Mouse (Mus musculus) lung, embryonic 15.5 days (tissue): ENCODE results near the gene Bok. TPM values are rescaled to one million over a fixed set of nuclear protein-coding genes. Genes with fewer than 3 reads are reported as not detected.
A peak's percentile ranks its signal among the peaks of the same experiment; 100 is the strongest.

ENCODE experiments used
- ATAC-seq: fragments of 200-750 bp; cut with Nextera tagmentation; 2 replicates; pipeline ENCODE4 v1.8.0; 2017; ENCODE audit warnings: moderate number of reproducible peaks, borderline replicate concordance; ENCODE audit not compliant: low FRiP score, low TSS enrichment; ENCODE audit errors: extremely low read depth
- H3K27ac ChIP-seq: fragments of 300-500 bp; sonication (generic); 2 replicates; pipeline ENCODE4 v1.5.1; 2015; ENCODE audit warnings: moderate library complexity, mild to moderate bottlenecking, inconsistent platforms
- H3K27me3 ChIP-seq: fragments of 300-500 bp; sonication (generic); 2 replicates; pipeline ENCODE4 v1.6.1; 2015; ENCODE audit warnings: inconsistent platforms
- H3K36me3 ChIP-seq: fragments of 300-500 bp; sonication (generic); 2 replicates; pipeline ENCODE4 v1.6.1; 2015; ENCODE audit warnings: inconsistent platforms
- H3K4me1 ChIP-seq: fragments of 300-500 bp; sonication (generic); 2 replicates; pipeline ENCODE4 v1.6.1; 2015; ENCODE audit warnings: inconsistent platforms
- H3K4me2 ChIP-seq: fragments of 300-500 bp; sonication (generic); 2 replicates; pipeline ENCODE4 v1.6.1; 2015; ENCODE audit warnings: inconsistent platforms, mild to moderate bottlenecking, moderate library complexity
- H3K4me3 ChIP-seq: fragments of 300-500 bp; sonication (generic); 2 replicates; pipeline ENCODE4 v1.5.1; 2015; ENCODE audit warnings: mild to moderate bottlenecking, inconsistent platforms
- H3K9ac ChIP-seq: fragments of 300-500 bp; sonication (generic); 2 replicates; pipeline ENCODE4 v1.6.1; 2015; ENCODE audit warnings: inconsistent platforms
- H3K9me3 ChIP-seq: fragments of 300-500 bp; sonication (generic); 2 replicates; pipeline ENCODE4 v1.6.1; 2016; ENCODE audit warnings: inconsistent platforms
- WGBS: fragments of 180-500 bp; shearing (Covaris S2); methylation state at CpG from one replicate; pipeline ENCODE4 v1.1.7; 2015; 5-methylcytosine and 5-hydroxymethylcytosine counted together
- polyA plus RNA-seq: library from polyadenylated mRNA; unstranded; fragments of >200 nt; fragmentation: Nextera tagmentation; extraction: Ambion mirVana; gene quantifications from 2 replicates; pipeline ENCODE4 v1.2.1, GENCODE M21; 2015

Bok gene
- polyA plus RNA-seq, 1 experiment from 2014 or later, result 87.3 TPM

GRCm38 (mm10) chr1:93724623-93725022 is 39.2 kb downstream of the Bok start:
- Histone ChIP-seq H3K4me3 (no peak overlapping the region), H3K27ac (no peak overlapping the region), H3K27me3 (no peaks in the 10 kb centered on the region), H3K4me1 (no peaks in the 10 kb centered on the region), H3K4me2 (no peak overlapping the region), H3K9ac (no peak overlapping the region), H3K36me3 (peaks cover 21% of the 10 kb centered on the region; the same call in 1 of the 2 replicates), H3K9me3 (no peaks in the 10 kb centered on the region)
- no peak for ATAC-seq
- WGBS, result 82% methylated on average over 3 of the region's 3 CpGs

- Histone ChIP-seq H3K4me3 (no peak overlapping the region), H3K27ac (no peak overlapping the region), H3K4me1 (no peaks in the 10 kb centered on the region), H3K4me2 (no peak overlapping the region), H3K9me3 (no peaks in the 10 kb centered on the region), H3K9ac (no peak overlapping the region), H3K36me3 (peaks cover 21% of the 10 kb centered on the region; the same call in 1 of the 2 replicates), H3K27me3 (no peaks in the 10 kb centered on the region)
- no peak for ATAC-seq
- WGBS, result 91% methylated on average over 5 of the region's 5 CpGs
These were observed 40.2 kb downstream of the Bok start for GRCm38 (mm10) chr1:93725665-93726064.

GRCm38 (mm10) chr1:93726116-93726515 is 40.7 kb downstream of the Bok start:
- H3K36me3 ChIP-seq, result peaks cover 19% of the 10 kb centered on the region; the same call in 1 of the 2 replicates
- 76% methylated on average over 3 of the region's 3 CpGs for WGBS

GRCm38 (mm10) chr1:93726974-93727373 is 41.5 kb downstream of the Bok start:
- Histone ChIP-seq H3K4me1 (no peaks in the 10 kb centered on the region), H3K4me3 (no peak overlapping the region), H3K27ac (no peak overlapping the region), H3K9ac (no peak overlapping the region), H3K36me3 (peaks cover 17% of the 10 kb centered on the region; the same call in 1 of the 2 replicates), H3K4me2 (no peak overlapping the region), H3K9me3 (no peaks in the 10 kb centered on the region), H3K27me3 (no peaks in the 10 kb centered on the region)
- 47% methylated on average over 3 of the region's 3 CpGs for WGBS
- ATAC-seq, result peak; percentile 82; the same call in 1 of the 2 replicates

More at GRCm38 (mm10) chr1:93726116-93726515, 40.7 kb downstream of the Bok start:
- no peaks in the 10 kb centered on the region for H3K4me1 ChIP-seq
- no peaks in the 10 kb centered on the region for H3K9me3 ChIP-seq
- no peaks in the 10 kb centered on the region for H3K27me3 ChIP-seq
- no peak overlapping the region for H3K4me3 ChIP-seq
- ATAC-seq, result no peak
- no peak overlapping the region for H3K27ac ChIP-seq
- H3K9ac ChIP-seq, result no peak overlapping the region
- H3K4me2 ChIP-seq, result no peak overlapping the region

GRCm38 (mm10) chr1:93731103-93731502 is 45.6 kb downstream of the Bok start:
- H3K4me2 ChIP-seq, result no peak overlapping the region
- no peaks in the 10 kb centered on the region for H3K27me3 ChIP-seq
- ATAC-seq, result no peak
- WGBS, result 88% methylated on average over 5 of the region's 5 CpGs
- H3K27ac ChIP-seq, result no peak overlapping the region
- no peaks in the 10 kb centered on the region for H3K9me3 ChIP-seq
- H3K9ac ChIP-seq, result no peak overlapping the region
- no peaks in the 10 kb centered on the region for H3K4me1 ChIP-seq
- H3K4me3 ChIP-seq, result no peak overlapping the region
- H3K36me3 ChIP-seq, result no peaks in the 10 kb centered on the region

- ATAC-seq, result no peak
- no peak overlapping the region for H3K27ac ChIP-seq
- 34% methylated on average over 3 of the region's 3 CpGs for WGBS
These were observed 46.4 kb downstream of the Bok start for GRCm38 (mm10) chr1:93731880-93732281.

GRCm38 (mm10) chr1:93735859-93736258 is 50.4 kb downstream of the Bok start:
- Histone ChIP-seq H3K27ac (no peak overlapping the region), H3K4me2 (no peak overlapping the region), H3K9ac (no peak overlapping the region), H3K4me3 (no peak overlapping the region), H3K36me3 (no peaks in the 10 kb centered on the region), H3K9me3 (no peaks in the 10 kb centered on the region), H3K27me3 (no peaks in the 10 kb centered on the region), H3K4me1 (no peaks in the 10 kb centered on the region)
- 85% methylated on average over 3 of the region's 3 CpGs for WGBS
- ATAC-seq, result no peak

More at GRCm38 (mm10) chr1:93731880-93732281, 46.4 kb downstream of the Bok start:
- H3K4me2 ChIP-seq, result no peak overlapping the region
- H3K9ac ChIP-seq, result no peak overlapping the region
- no peaks in the 10 kb centered on the region for H3K36me3 ChIP-seq
- H3K4me1 ChIP-seq, result no peaks in the 10 kb centered on the region
- no peaks in the 10 kb centered on the region for H3K27me3 ChIP-seq
- no peaks in the 10 kb centered on the region for H3K9me3 ChIP-seq
- H3K4me3 ChIP-seq, result no peak overlapping the region

- H3K4me2 ChIP-seq, result no peak overlapping the region
- H3K9ac ChIP-seq, result no peak overlapping the region
- ATAC-seq, result no peak
- 0 out of 2 replicates have a peak, but pooled peaks cover 5% of the 10 kb centered on the region for H3K36me3 ChIP-seq
- H3K9me3 ChIP-seq, result no peaks in the 10 kb centered on the region
- H3K4me1 ChIP-seq, result 0 out of 2 replicates have a peak, but pooled peaks cover 5% of the 10 kb centered on the region
- no peaks in the 10 kb centered on the region for H3K27me3 ChIP-seq
- H3K4me3 ChIP-seq, result no peak overlapping the region
- H3K27ac ChIP-seq, result no peak overlapping the region
- 97% methylated on average over 5 of the region's 5 CpGs for WGBS
These were observed 52.3 kb downstream of the Bok start for GRCm38 (mm10) chr1:93737711-93738110.

GRCm38 (mm10) chr1:93740671-93741070 is 55.2 kb downstream of the Bok start:
- 0 out of 2 replicates have a peak, but pooled peaks cover 6% of the 10 kb centered on the region for H3K4me1 ChIP-seq
- no peak overlapping the region for H3K4me3 ChIP-seq
- no peak for ATAC-seq
- H3K27ac ChIP-seq, result no peak overlapping the region
- 100% methylated on average over 2 of the region's 2 CpGs for WGBS
- H3K9ac ChIP-seq, result no peak overlapping the region
- no peak overlapping the region for H3K4me2 ChIP-seq
- 0 out of 2 replicates have a peak, but pooled peaks cover 5% of the 10 kb centered on the region for H3K36me3 ChIP-seq
- H3K9me3 ChIP-seq, result no peaks in the 10 kb centered on the region
- no peaks in the 10 kb centered on the region for H3K27me3 ChIP-seq

GRCm38 (mm10) chr1:93741987-93742386 is 56.5 kb downstream of the Bok start:
- Histone ChIP-seq H3K4me1 (0 out of 2 replicates have a peak, but pooled peaks cover 6% of the 10 kb centered on the region), H3K9me3 (no peaks in the 10 kb centered on the region), H3K27me3 (no peaks in the 10 kb centered on the region), H3K27ac (no peak overlapping the region), H3K4me3 (no peak overlapping the region), H3K4me2 (no peak overlapping the region), H3K9ac (no peak overlapping the region), H3K36me3 (0 out of 2 replicates have a peak, but pooled peaks cover 5% of the 10 kb centered on the region)
- WGBS, result 42% methylated on average over 4 of the region's 4 CpGs
- no peak for ATAC-seq

- H3K27me3 ChIP-seq, result no peaks in the 10 kb centered on the region
- no peaks in the 10 kb centered on the region for H3K9me3 ChIP-seq
- no peak overlapping the region for H3K27ac ChIP-seq
- 0 out of 2 replicates have a peak, but pooled peaks cover 6% of the 10 kb centered on the region for H3K4me1 ChIP-seq
- H3K9ac ChIP-seq, result no peak overlapping the region
- 0 out of 2 replicates have a peak, but pooled peaks cover 5% of the 10 kb centered on the region for H3K36me3 ChIP-seq
- no peak for ATAC-seq
- no peak overlapping the region for H3K4me2 ChIP-seq
- no peak overlapping the region for H3K4me3 ChIP-seq
These were observed 57.5 kb downstream of the Bok start for GRCm38 (mm10) chr1:93742910-93743309.
